Mouse (Mus musculus): ENCODE results near the gene Gm1673. TPM values are rescaled to one million over a fixed set of nuclear protein-coding genes. Genes with fewer than 3 reads are reported as not detected.

The Gm1673 gene
- polyA plus RNA-seq, 1 experiment from 2014 or later: 649 TPM

Other genes with a start within 250 kb of the Gm1673 start
- 68.7 and 75.6 TPM in 2 replicates for gene Letm1, start 200.6 kb upstream of the Gm1673 start, polyA plus RNA-seq (2015; fragmentation: Nextera tagmentation; extraction: Ambion mirVana)
- gene Nsd2, start 162.7 kb upstream of the Gm1673 start, polyA plus RNA-seq (2015; fragmentation: Nextera tagmentation; extraction: Ambion mirVana): 52.9 and 68.7 TPM in 2 replicates
- 37.8 and 42.8 TPM in 2 replicates for gene Nelfa, start 47.0 kb upstream of the Gm1673 start, polyA plus RNA-seq (2015; fragmentation: Nextera tagmentation; extraction: Ambion mirVana)
- gene Nat8l, start 12.6 kb downstream of the Gm1673 start, polyA plus RNA-seq (2015; fragmentation: Nextera tagmentation; extraction: Ambion mirVana): 5.1 and 5.5 TPM in 2 replicates
- gene Poln, start 186.0 kb downstream of the Gm1673 start, polyA plus RNA-seq (2015; fragmentation: Nextera tagmentation; extraction: Ambion mirVana): 0.20 and 0.52 TPM in 2 replicates
- 13.8 and 14.2 TPM in 2 replicates for gene Haus3, start 186.1 kb downstream of the Gm1673 start, polyA plus RNA-seq (2015; fragmentation: Nextera tagmentation; extraction: Ambion mirVana)
- gene Mxd4, start 204.3 kb downstream of the Gm1673 start, polyA plus RNA-seq (2015; fragmentation: Nextera tagmentation; extraction: Ambion mirVana): 31.0 and 33.9 TPM in 2 replicates

All from hindbrain, embryonic 16.5 days (tissue).